Mouse (Mus musculus) lung, adult 2 months (tissue): ENCODE results near the gene Mlc1. TPM values are rescaled to one million over a fixed set of nuclear protein-coding genes. Genes with fewer than 3 reads are reported as not detected.
A peak's percentile ranks its signal among the peaks of the same experiment; 100 is the strongest.

Source experiments
- DNase-seq: peaks from one replicate; pipeline ENCODE4 v3.0.0; 2022
- H3K4me1 ChIP-seq: fragments of 200-500 bp; 2 replicates; pipeline ENCODE4 v1.6.1; 2011; ENCODE audit warnings: low read length; ENCODE audit not compliant: control insufficient read depth, insufficient read depth
- H3K4me3 ChIP-seq: fragments of 200-500 bp; replicated peaks from 2 replicates; pipeline ENCODE3; 2011; ENCODE audit warnings: low read depth, mild to moderate bottlenecking, control low read depth, low read length; ENCODE audit errors: extremely low read depth
- CTCF ChIP-seq: fragments of 200-500 bp; IDR thresholded peaks from 2 replicates; pipeline ENCODE4 v1.5.1; 2011; ENCODE audit warnings: mild to moderate bottlenecking, low read length, control low read depth; ENCODE audit not compliant: insufficient read depth
- POLR2A ChIP-seq: fragments of 200-500 bp; IDR thresholded peaks from 2 replicates; pipeline ENCODE4 v1.6.1; 2011; ENCODE audit warnings: low read depth, mild to moderate bottlenecking, control low read depth, low read length, borderline replicate concordance; ENCODE audit errors: extremely low read depth
- WGBS: fragments of 180-500 bp; shearing (Covaris S2); methylation state at CpG from one replicate; pipeline ENCODE4 v1.1.7; 2018; 5-methylcytosine and 5-hydroxymethylcytosine counted together
- polyA plus RNA-seq: library from polyadenylated mRNA; depleted of rRNA; stranded (reverse); fragments of >200 nt; gene quantifications from 2 replicates; pipeline ENCODE4 v1.2.3, GENCODE M21; 2012; rRNA removed

Mlc1 gene
- 29.5 and 30.2 TPM in 2 replicates for polyA plus RNA-seq

DNA sequence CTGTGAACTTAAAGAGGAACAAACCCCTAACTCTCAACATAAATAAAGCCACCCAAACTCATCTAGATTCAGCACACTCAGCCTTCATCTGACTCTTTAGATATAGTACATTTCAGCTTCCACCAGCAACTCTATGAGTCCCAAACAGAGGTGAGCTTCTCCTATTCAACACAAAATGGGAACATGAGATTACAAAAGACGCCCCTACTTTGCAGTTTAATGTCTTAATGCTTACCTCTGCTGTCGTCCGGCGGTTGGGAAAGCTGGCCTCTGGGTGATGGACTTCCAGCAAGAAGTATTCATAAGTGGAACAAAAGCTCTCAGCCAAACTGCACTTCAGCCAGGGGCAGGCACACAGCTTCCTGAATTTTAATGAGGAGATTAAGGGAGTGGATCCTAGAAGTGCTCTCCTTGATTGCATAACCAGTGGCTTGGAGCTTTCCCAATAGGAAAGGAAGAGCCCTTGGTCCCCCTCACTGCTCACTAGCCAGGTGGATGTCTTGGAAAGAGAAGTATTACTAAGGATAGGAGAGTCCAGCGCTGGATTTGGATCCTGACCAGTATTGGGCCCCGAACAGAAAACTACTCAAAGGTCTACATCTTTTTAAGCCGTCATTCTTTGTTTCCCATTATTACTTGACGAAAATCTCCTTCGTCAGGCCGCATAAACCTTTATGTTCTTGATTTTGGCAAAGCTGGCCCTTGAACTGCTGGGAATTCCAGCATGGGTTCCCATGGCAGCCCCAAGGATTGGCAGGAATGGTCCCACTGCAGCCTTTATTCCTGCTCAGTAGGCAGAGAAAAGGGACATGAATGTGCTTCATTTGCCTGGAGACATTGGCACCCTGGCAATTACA, at the start of gene Mlc1:
Gene Mlc1, minus strand, starts transcription at position 727 of the 857 bp plus-strand sequence.
- peak; percentile 44 for DNase-seq
- peak within 1 kb of the TSS; percentile 58 for H3K4me3 ChIP-seq
- H3K4me1 ChIP-seq = no peaks in the 10 kb centered on the region
- 68% methylated on average over 10 of the region's 10 CpGs for WGBS
- TF ChIP-seq CTCF (no peak), POLR2A (peak; percentile 15; the same call in 1 of the 2 replicates)

DNA sequence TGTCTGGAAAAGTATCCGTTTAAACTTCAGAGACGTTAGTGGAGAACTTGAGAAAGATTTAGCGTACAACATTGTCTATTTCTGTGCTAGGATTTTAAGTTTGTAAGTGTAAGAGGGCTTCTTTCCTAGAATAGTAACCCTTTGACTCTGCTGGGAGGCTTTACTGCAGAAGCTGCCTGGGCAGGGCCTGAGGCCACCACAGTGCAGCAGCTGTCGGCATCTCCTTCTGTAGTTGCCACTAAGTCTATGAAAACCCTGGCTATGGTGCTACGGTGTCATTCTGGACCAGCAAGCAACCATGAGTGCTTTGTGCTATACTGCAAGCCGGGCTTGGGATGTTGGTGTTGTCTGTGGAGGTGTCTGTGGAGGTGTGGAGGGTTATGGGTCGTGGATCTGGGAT, 41.7 kb upstream of the Mlc1 start:
- WGBS = 67% methylated on average over 7 of the region's 7 CpGs
- no peaks in the 10 kb centered on the region for H3K4me1 ChIP-seq
- no peak overlapping the region for H3K4me3 ChIP-seq
- DNase-seq = no peak
- no peak for TF ChIP-seq POLR2A
- TF ChIP-seq CTCF = no peak

GRCm38 (mm10) chr15:89020085-89020484, 41.3 kb upstream of the Mlc1 start:
- no peak for DNase-seq
- WGBS = 52% methylated on average over 7 of the region's 7 CpGs
- Histone ChIP-seq H3K4me3 (no peak overlapping the region), H3K4me1 (no peaks in the 10 kb centered on the region)
- TF ChIP-seq POLR2A (no peak), CTCF (no peak)

GRCm38 (mm10) chr15:89016722-89017121, 37.9 kb upstream of the Mlc1 start:
- H3K4me1 ChIP-seq = no peaks in the 10 kb centered on the region
- TF ChIP-seq POLR2A (no peak), CTCF (no peak)
- whole genome bisulfite sequencing = 82% methylated on average over 3 of the region's 3 CpGs
- H3K4me3 ChIP-seq = no peak overlapping the region
- no peak for DNase-seq

- no peak for DNase-seq
- TF ChIP-seq POLR2A (no peak), CTCF (no peak)
- WGBS = 65% methylated on average over 5 of the region's 5 CpGs
- Histone ChIP-seq H3K4me1 (no peaks in the 10 kb centered on the region), H3K4me3 (no peak overlapping the region)
These were observed 29.0 kb upstream of the Mlc1 start for GRCm38 (mm10) chr15:89007781-89008180.

- WGBS = 82% methylated on average over 7 of the region's 7 CpGs
- no peak overlapping the region for H3K4me3 ChIP-seq
- TF ChIP-seq POLR2A = no peak
- TF ChIP-seq CTCF = no peak
- no peaks in the 10 kb centered on the region for H3K4me1 ChIP-seq
- no peak for DNase-seq
These were observed 28.2 kb upstream of the Mlc1 start for GRCm38 (mm10) chr15:89007002-89007401.

- no peak for TF ChIP-seq CTCF
- no peak for TF ChIP-seq POLR2A
- no peak for DNase-seq
- no peak overlapping the region for H3K4me3 ChIP-seq
- H3K4me1 ChIP-seq = no peaks in the 10 kb centered on the region
- 73% methylated on average over 3 of the region's 3 CpGs for WGBS
These were observed 22.4 kb upstream of the Mlc1 start for GRCm38 (mm10) chr15:89001245-89001644.

- Histone ChIP-seq H3K4me3 (no peak overlapping the region), H3K4me1 (no peaks in the 10 kb centered on the region)
- 52% methylated on average over 2 of the region's 2 CpGs for WGBS
- no peak for TF ChIP-seq POLR2A
- no peak for TF ChIP-seq CTCF
- DNase-seq = no peak
These were observed 21.6 kb upstream of the Mlc1 start for GRCm38 (mm10) chr15:89000367-89000766.

DNA sequence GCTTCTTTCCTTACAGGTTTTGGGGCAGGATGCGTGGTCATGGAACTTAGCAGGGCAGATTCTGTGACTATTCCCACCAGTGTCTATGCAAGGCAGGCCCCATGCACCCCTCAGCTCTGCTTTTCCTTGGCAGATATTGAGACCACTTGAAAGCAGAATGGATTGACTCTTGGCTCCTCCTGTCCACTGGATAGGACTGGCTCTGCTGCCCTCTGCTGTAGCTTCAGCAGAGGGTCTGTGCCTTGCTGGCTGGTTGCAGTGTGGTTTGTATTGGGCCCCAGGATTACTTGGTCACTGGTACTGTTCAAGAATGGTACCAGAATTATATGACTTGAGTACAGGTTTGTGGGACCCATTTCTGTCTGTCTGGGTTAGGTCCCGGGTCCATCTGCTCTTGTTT, 20.3 kb upstream of the Mlc1 start:
- Histone ChIP-seq H3K4me1 (no peaks in the 10 kb centered on the region), H3K4me3 (no peak overlapping the region)
- WGBS = 75% methylated on average over 2 of the region's 2 CpGs
- DNase-seq = peak; percentile 15
- no peak for TF ChIP-seq POLR2A
- peak; percentile 61 for TF ChIP-seq CTCF

GRCm38 (mm10) chr15:88998636-88999035, 19.8 kb upstream of the Mlc1 start:
- no peak overlapping the region for H3K4me3 ChIP-seq

DNA sequence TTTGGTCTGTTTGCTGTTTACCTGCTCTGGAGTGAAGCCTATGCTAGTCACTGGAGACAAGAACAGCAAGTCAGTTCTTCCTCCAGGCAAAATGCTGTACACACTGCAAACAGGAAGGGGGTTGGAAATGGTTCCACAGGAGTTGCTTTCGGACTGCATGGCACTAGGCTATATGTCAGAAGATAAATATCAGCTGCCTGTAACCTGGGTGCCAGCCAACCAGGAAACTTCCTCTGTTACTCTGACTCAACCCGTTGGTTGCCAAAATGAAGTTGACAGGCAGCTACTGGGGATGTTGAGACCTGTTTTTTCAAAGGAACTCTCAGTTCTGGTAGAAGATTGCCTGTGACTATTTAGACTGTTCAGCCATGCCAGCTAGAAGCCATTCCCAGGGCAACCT, 10.4 kb upstream of the Mlc1 start:
- Histone ChIP-seq H3K4me3 (no peak overlapping the region), H3K4me1 (no peaks in the 10 kb centered on the region)
- TF ChIP-seq POLR2A (no peak), CTCF (no peak)
- no peak for DNase-seq
- WGBS = 9% methylated on average over 2 of the region's 2 CpGs

More at GRCm38 (mm10) chr15:88998636-88999035, 19.8 kb upstream of the Mlc1 start:
- no peak for TF ChIP-seq POLR2A
- no peak for TF ChIP-seq CTCF
- WGBS = 64% methylated on average over 8 of the region's 8 CpGs
- DNase-seq = no peak
- H3K4me1 ChIP-seq = no peaks in the 10 kb centered on the region
